9 mouse cellular contexts compared by ENCODE assay signal in genomic region chr17:56475584-56476401, GRCm38 (mm10). TPM values are rescaled to one million over a fixed set of nuclear protein-coding genes. Genes with fewer than 3 reads are reported as not detected.
DNase-seq lines count a peak whose midpoint lies in the region; ATAC-seq and TF ChIP-seq lines count a peak whose summit lies in the region.
"Had no signal": no experiment of that assay in that cellular context is flagged by ENCODE, and none has a peak within 500 bp of the region (broad histone marks: within the 10 kb centered on the region; RNA-seq: fewer than 3 reads in every experiment).

No protein-coding gene starts in this region.

- peak overlapping the region; percentile 58 to 82 (median 80) for H3K4me3 ChIP-seq in CH12.LX (replicated peaks in 1 of 3; ENCODE audit: low read depth in 2 of 3, low read length in 2 of 3, poor library complexity in 1 of 3)
- peak overlapping the region; percentile 63 to 73 for H3K4me3 ChIP-seq in heart, embryonic 14.5 days (ENCODE audit: control insufficient read depth in 1 of 2, insufficient read depth in 1 of 2, low read depth in 1 of 2, low read length in 2 of 2)
- peak overlapping the region; percentile 70 for H3K4me3 ChIP-seq in midbrain, postnatal 0 days (ENCODE audit: low read depth, low read length)

- intact Hi-C loops in left cerebral cortex, postnatal 4 days (cut with DNase I) = no loop called here

- TF ChIP-seq RAD21 in CH12.LX (IDR thresholded peaks at IDR 0.05; ENCODE audit: low read depth, low read length) = no peak

- dilution Hi-C loops in CH12.LX (cut with MboI; ENCODE audit: extremely low pct_ligation_motif_present, extremely low pct_unique_long_range_greater_than_20kb, low sequenced_read_pairs) = no loop called here

- H3K4me1 ChIP-seq in CH12.LX (ENCODE audit: control insufficient read depth in 1 of 2, insufficient read depth in 2 of 2) = peaks cover 14 to 41% of the 10 kb centered on the region in 2 experiments
- peaks cover 33 to 35% of the 10 kb centered on the region in 2 experiments for H3K4me1 ChIP-seq in heart, embryonic 14.5 days (ENCODE audit: control insufficient read depth in 2 of 2, insufficient read depth in 2 of 2, low read length in 2 of 2)
- peaks cover 11% of the 10 kb centered on the region for H3K4me1 ChIP-seq in midbrain, postnatal 0 days (ENCODE audit: insufficient read depth, low read length)

- in situ Hi-C loops in CH12.LX (cut with MboI; ENCODE audit: low pct_ligation_motif_present, low pct_unique_long_range_greater_than_20kb, low sequenced_read_pairs) = no loop called here

- DNase-seq in CD4-positive, CD25-positive, alpha-beta regulatory T cell, adult 2 months (ENCODE audit: low read depth, low spot score) = peak; percentile 57
- peak; percentile 14 for DNase-seq in CH12.LX (ENCODE audit: extremely low read depth)
- peak; percentile 80 for DNase-seq in cerebellum, adult 9-10 months
- DNase-seq in left cerebral cortex, postnatal 4 days = peak; percentile 71
- no peak for DNase-seq in midbrain, postnatal 0 days (ENCODE audit: low spot score)
- peak; percentile 65 for DNase-seq in thymus, postnatal 25 days

- peak overlapping the region; percentile 77 for H3K9ac ChIP-seq in CH12.LX (ENCODE audit: insufficient read depth, low read depth)
- peak overlapping the region; percentile 85 for H3K9ac ChIP-seq in heart, embryonic 14.5 days (ENCODE audit: low read length)
- H3K9ac ChIP-seq in midbrain, postnatal 0 days (replicated peaks; ENCODE audit: low read length, poor library complexity, severe bottlenecking) = peak overlapping the region; percentile 99

- peak; percentile 68; the same call in 1 of the 2 replicates for TF ChIP-seq POLR2A in CH12.LX (IDR thresholded peaks at IDR 0.05; ENCODE audit: low read depth, low read length)

- H3K79me2 ChIP-seq in CH12.LX (replicated peaks; ENCODE audit: control insufficient read depth, extremely low read depth, insufficient read depth, poor library complexity, severe bottlenecking) = peaks cover 4% of the 10 kb centered on the region; the same call in 1 of the 2 replicates

- WGBS in heart, embryonic 14.5 days = under 1% methylated on average over 57 of the region's 66 CpGs
- WGBS in midbrain, postnatal 0 days = under 1% methylated on average over 53 of the region's 66 CpGs

- H3K36me3 ChIP-seq in CH12.LX (replicated peaks in 1 of 2; ENCODE audit: control insufficient read depth in 1 of 2, insufficient read depth in 1 of 2, low read length in 1 of 2) = peaks cover 0 to 7% of the 10 kb centered on the region in 2 experiments
- no peaks in the 10 kb centered on the region for H3K36me3 ChIP-seq in heart, embryonic 14.5 days (ENCODE audit: control insufficient read depth, insufficient read depth, low read length)
- H3K36me3 ChIP-seq in midbrain, postnatal 0 days (ENCODE audit: insufficient read depth, low read length) = no peaks in the 10 kb centered on the region

- no peak for ATAC-seq in CD4-positive, CD25-positive, alpha-beta regulatory T cell, adult 4 months
- ATAC-seq in heart, embryonic 14.5 days (ENCODE audit: insufficient number of reproducible peaks, insufficient read depth, low FRiP score, low read depth) = 0 out of 2 replicates have a peak, but pooled peaks have one; percentile 4
- peak; percentile 50 for ATAC-seq in midbrain, postnatal 0 days (ENCODE audit: low FRiP score)

- H3K27me3 ChIP-seq in CH12.LX (replicated peaks) = peaks cover 8% of the 10 kb centered on the region
- peaks cover 11% of the 10 kb centered on the region for H3K27me3 ChIP-seq in heart, embryonic 14.5 days (ENCODE audit: control insufficient read depth, insufficient read depth, low read length)
- no peaks in the 10 kb centered on the region for H3K27me3 ChIP-seq in midbrain, postnatal 0 days (ENCODE audit: insufficient read depth, low read length)

- H3K9me3 ChIP-seq in CH12.LX (replicated peaks; ENCODE audit: low read length) = peaks cover 23% of the 10 kb centered on the region
- peaks cover 6% of the 10 kb centered on the region; the same call in 1 of the 2 replicates for H3K9me3 ChIP-seq in heart, embryonic 14.5 days (ENCODE audit: control insufficient read depth, low read length)
- no peaks in the 10 kb centered on the region for H3K9me3 ChIP-seq in midbrain, postnatal 0 days (ENCODE audit: low read length)

- H3K4me2 ChIP-seq in CH12.LX (ENCODE audit: insufficient read depth, low read depth, poor library complexity, severe bottlenecking) = peak overlapping the region; percentile 85
- peak overlapping the region; percentile 97 for H3K4me2 ChIP-seq in heart, embryonic 14.5 days (ENCODE audit: low read length)
- H3K4me2 ChIP-seq in midbrain, postnatal 0 days (ENCODE audit: low read depth, low read length, poor library complexity, severe bottlenecking) = peak overlapping the region; percentile 97

- no peak for TF ChIP-seq CTCF in CH12.LX (conservative IDR thresholded peaks at IDR 0.05 in 1 of 2, IDR thresholded peaks at IDR 0.05 in 1 of 2; ENCODE audit: low read depth in 2 of 2, low read length in 2 of 2)
- no peak for TF ChIP-seq CTCF in midbrain, postnatal 0 days (IDR thresholded peaks at IDR 0.05)

- H3K27ac ChIP-seq in CH12.LX (ENCODE audit: insufficient read depth, low read depth) = no peak overlapping the region
- H3K27ac ChIP-seq in heart, embryonic 14.5 days (replicated peaks in 1 of 2; ENCODE audit: control insufficient read depth in 1 of 2, insufficient read depth in 1 of 2, low read depth in 2 of 2, low read length in 2 of 2) = peak overlapping the region in 1 of 2 experiments; percentile 67; a peak in 3 of 4 replicates
- peak overlapping the region; percentile 92 for H3K27ac ChIP-seq in midbrain, postnatal 0 days (ENCODE audit: low read depth, low read length)

- no peak for TF ChIP-seq EP300 in CH12.LX (IDR thresholded peaks at IDR 0.05; ENCODE audit: low read length)

TF ChIP-seq in CH12.LX, 34 proteins besides CTCF, POLR2A, EP300 and RAD21:
- TF ChIP-seq UBTF (IDR thresholded peaks at IDR 0.05; ENCODE audit: low read depth, low read length) = peak; percentile 46; the same call in 1 of the 2 replicates
- TF ChIP-seq USF1 (IDR thresholded peaks at IDR 0.05; ENCODE audit: low read depth, low read length) = no peak
- no peak for TF ChIP-seq IRF4 (IDR thresholded peaks at IDR 0.05; ENCODE audit: low read depth, low read length)
- TF ChIP-seq TCF12 (IDR thresholded peaks at IDR 0.05; ENCODE audit: low read depth, low read length) = 0 out of 2 replicates have a peak, but pooled peaks have one; percentile 3

RNA-seq across cellular contexts. Expression of gene Ptprs, which starts 0.5 kb away (rescaled TPM):
- polyA plus RNA-seq in CD4-positive, CD25-positive, alpha-beta regulatory T cell, adult 4 months (2017; shearing (Covaris generic)) = 1 to 10 TPM; 5.5 to 8.9 TPM
- total RNA-seq in CH12.LX (2012; rRNA removed) (31.6 and 41.1 TPM in 2 replicates), CH12.LX (2014; rRNA removed) (10.4 and 11.3 TPM in 2 replicates)
- polyA plus RNA-seq in CH12.LX (2012; ENCODE audit: insufficient read length, low read depth) = 20.7 and 27.0 TPM in 2 replicates
- polyA plus RNA-seq in heart, embryonic 14.5 days (2014; fragmentation: Nextera tagmentation; extraction: Ambion mirVana) = 51.4 and 60.1 TPM in 2 replicates
- total RNA-seq in left cerebral cortex, postnatal 4 days (2021) = 100 to 1,000 TPM; 821 to 872 TPM
- 716 and 795 TPM in 2 replicates for total RNA-seq in midbrain, postnatal 0 days (2014; rRNA removed)
- 208 and 225 TPM in 2 replicates for polyA plus RNA-seq in midbrain, postnatal 0 days (2015; fragmentation: Nextera tagmentation; extraction: Ambion mirVana)

RNA-seq across cellular contexts. Expression of gene Znrf4, which starts 36.4 kb away (rescaled TPM):
- not detected for polyA plus RNA-seq in CD4-positive, CD25-positive, alpha-beta regulatory T cell, adult 4 months (2017; shearing (Covaris generic))
- not detected in 2 replicates for total RNA-seq in CH12.LX (2012; rRNA removed)
- not detected in 2 replicates for total RNA-seq in CH12.LX (2014; rRNA removed)
- polyA plus RNA-seq in CH12.LX (2012; ENCODE audit: insufficient read length, low read depth) = not detected in 2 replicates
- not detected in 2 replicates for polyA plus RNA-seq in heart, embryonic 14.5 days (2014; fragmentation: Nextera tagmentation; extraction: Ambion mirVana)
- not detected for total RNA-seq in left cerebral cortex, postnatal 4 days (2021)
- not detected in 2 replicates for total RNA-seq in midbrain, postnatal 0 days (2014; rRNA removed)
- not detected in 2 replicates for polyA plus RNA-seq in midbrain, postnatal 0 days (2015; fragmentation: Nextera tagmentation; extraction: Ambion mirVana)
- total RNA-seq: gastrocnemius, postnatal 4 days had no signal
